10 mouse cellular contexts compared by ENCODE assay signal in the genomic region with DNA sequence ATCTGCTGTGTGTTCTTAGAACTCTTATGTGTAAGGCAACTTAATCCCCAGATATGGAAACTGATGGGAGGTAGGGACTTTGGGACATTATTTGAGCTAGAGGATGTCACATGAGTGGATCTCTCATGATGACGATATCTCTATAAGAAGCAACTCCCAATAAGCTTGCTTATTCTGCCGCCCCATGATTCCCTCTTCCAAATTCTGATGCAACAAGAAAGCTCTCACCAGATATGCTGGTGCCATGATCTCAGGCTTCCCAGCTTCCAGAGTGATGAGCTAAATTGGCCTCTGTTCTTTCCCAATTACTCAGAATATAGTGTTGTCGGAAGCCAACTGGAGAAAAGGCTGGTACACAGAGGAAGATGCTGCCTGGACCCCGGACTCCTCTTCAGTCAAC. TPM values are rescaled to one million over a fixed set of nuclear protein-coding genes. Genes with fewer than 3 reads are reported as not detected.
DNase-seq lines count a peak whose midpoint lies in the region; ATAC-seq lines count a peak whose summit lies in the region.
"Had no signal": no experiment of that assay in that cellular context is flagged by ENCODE, and none has a peak within 500 bp of the region (broad histone marks: within the 10 kb centered on the region; RNA-seq: fewer than 3 reads in every experiment).

No protein-coding gene starts in this region.

- peaks cover 31% of the 10 kb centered on the region for H3K4me1 ChIP-seq in forebrain, embryonic 10.5 days
- H3K4me1 ChIP-seq in forebrain, embryonic 16.5 days (replicated peaks; ENCODE audit: control insufficient read depth, insufficient read depth, low read length) = peaks cover 4% of the 10 kb centered on the region; the same call in 1 of the 2 replicates
- peaks cover 21% of the 10 kb centered on the region for H3K4me1 ChIP-seq in lung, embryonic 15.5 days
- 0 out of 2 replicates have a peak, but pooled peaks cover 3% of the 10 kb centered on the region for H3K4me1 ChIP-seq in limb, embryonic 11.5 days (ENCODE audit: control insufficient read depth, insufficient read depth, low read length)
- peaks cover 14% of the 10 kb centered on the region for H3K4me1 ChIP-seq in neural tube, embryonic 15.5 days

- H3K36me3 ChIP-seq in forebrain, embryonic 10.5 days (replicated peaks) = peaks cover 28% of the 10 kb centered on the region
- peaks cover 12% of the 10 kb centered on the region for H3K36me3 ChIP-seq in forebrain, embryonic 16.5 days (ENCODE audit: control insufficient read depth, insufficient read depth)
- peaks cover 28% of the 10 kb centered on the region for H3K36me3 ChIP-seq in lung, embryonic 15.5 days
- no peaks in the 10 kb centered on the region; the same call in 1 of the 2 replicates for H3K36me3 ChIP-seq in limb, embryonic 11.5 days (ENCODE audit: control insufficient read depth, insufficient read depth, low read length)
- peaks cover 27% of the 10 kb centered on the region for H3K36me3 ChIP-seq in neural tube, embryonic 15.5 days

- DNase-seq in forebrain, embryonic 10.5 days (ENCODE audit: extremely low spot score, low spot score) = no peak
- no peak for DNase-seq in lung, postnatal 36 days
- DNase-seq in limb, embryonic 11.5 days (ENCODE audit: low spot score) = no peak
- DNase-seq in cerebellum, postnatal 4 days (ENCODE audit: low spot score in 2 of 2) = no peak
- DNase-seq: kidney, postnatal 10 days had no signal

- H3K9me3 ChIP-seq in forebrain, embryonic 10.5 days = no peaks in the 10 kb centered on the region
- no peaks in the 10 kb centered on the region for H3K9me3 ChIP-seq in forebrain, embryonic 16.5 days (ENCODE audit: control insufficient read depth, low read length)
- no peaks in the 10 kb centered on the region for H3K9me3 ChIP-seq in lung, embryonic 15.5 days
- no peaks in the 10 kb centered on the region for H3K9me3 ChIP-seq in limb, embryonic 11.5 days (ENCODE audit: control insufficient read depth, low read length)
- H3K9me3 ChIP-seq in neural tube, embryonic 15.5 days (replicated peaks) = no peaks in the 10 kb centered on the region

- no peak for ATAC-seq in forebrain, embryonic 16.5 days
- ATAC-seq in lung, embryonic 15.5 days (ENCODE audit: borderline replicate concordance, extremely low read depth, low FRiP score, low TSS enrichment) = no peak
- no peak for ATAC-seq in limb, embryonic 11.5 days (ENCODE audit: insufficient number of reproducible peaks, low FRiP score, low TSS enrichment, low read depth)
- no peak for ATAC-seq in neural tube, embryonic 15.5 days (ENCODE audit: low FRiP score)
- ATAC-seq in erythroid progenitor cell, adult 5-6 weeks (replicated peaks; ENCODE audit: low FRiP score, poor library complexity, severe bottlenecking) = no peak

- H3K27me3 ChIP-seq in forebrain, embryonic 10.5 days (ENCODE audit: poor library complexity, severe bottlenecking) = peaks cover 55% of the 10 kb centered on the region
- H3K27me3 ChIP-seq in forebrain, embryonic 16.5 days (replicated peaks; ENCODE audit: control insufficient read depth, insufficient read depth, low read length) = no peaks in the 10 kb centered on the region
- no peaks in the 10 kb centered on the region for H3K27me3 ChIP-seq in lung, embryonic 15.5 days
- no peaks in the 10 kb centered on the region for H3K27me3 ChIP-seq in limb, embryonic 11.5 days (ENCODE audit: control insufficient read depth, insufficient read depth, low read length)
- H3K27me3 ChIP-seq in neural tube, embryonic 15.5 days (replicated peaks) = peaks cover 12% of the 10 kb centered on the region

- H3K27ac ChIP-seq in forebrain, embryonic 10.5 days = peak overlapping the region; percentile 72; the same call in 1 of the 2 replicates
- no peak overlapping the region for H3K27ac ChIP-seq in forebrain, embryonic 16.5 days (ENCODE audit: low read length)
- no peak overlapping the region for H3K27ac ChIP-seq in lung, embryonic 15.5 days
- H3K27ac ChIP-seq in limb, embryonic 11.5 days (replicated peaks; ENCODE audit: low read depth, low read length) = no peak overlapping the region
- H3K27ac ChIP-seq in neural tube, embryonic 15.5 days (replicated peaks) = no peak overlapping the region

- H3K4me2 ChIP-seq in forebrain, embryonic 16.5 days (ENCODE audit: low read length) = no peak overlapping the region
- H3K4me2 ChIP-seq in lung, embryonic 15.5 days = peak overlapping the region; percentile 57
- no peak overlapping the region; the same call in 1 of the 2 replicates for H3K4me2 ChIP-seq in limb, embryonic 11.5 days (ENCODE audit: low read depth, severe bottlenecking)
- peak overlapping the region; percentile 56 for H3K4me2 ChIP-seq in neural tube, embryonic 15.5 days

- 62% methylated on average over 4 of the region's 4 CpGs for WGBS in forebrain, embryonic 10.5 days
- 65% methylated on average over 4 of the region's 4 CpGs for WGBS in forebrain, embryonic 16.5 days
- 57% methylated on average over 4 of the region's 4 CpGs for WGBS in lung, embryonic 15.5 days
- whole genome bisulfite sequencing in limb, embryonic 11.5 days = 61% methylated on average over 4 of the region's 4 CpGs
- 58% methylated on average over 4 of the region's 4 CpGs for WGBS in neural tube, embryonic 15.5 days

- H3K4me3 ChIP-seq in forebrain, embryonic 10.5 days = peak overlapping the region; percentile 62
- no peak overlapping the region for H3K4me3 ChIP-seq in forebrain, embryonic 16.5 days (replicated peaks; ENCODE audit: low read length)
- peak overlapping the region; percentile 51; the same call in 1 of the 2 replicates for H3K4me3 ChIP-seq in lung, embryonic 15.5 days
- peak overlapping the region; percentile 38; the same call in 1 of the 2 replicates for H3K4me3 ChIP-seq in limb, embryonic 11.5 days (ENCODE audit: low read depth, low read length)
- peak overlapping the region; percentile 4; the same call in 1 of the 2 replicates for H3K4me3 ChIP-seq in neural tube, embryonic 15.5 days (replicated peaks)

- H3K9ac ChIP-seq in forebrain, embryonic 16.5 days (replicated peaks; ENCODE audit: low read depth, low read length) = no peak overlapping the region
- H3K9ac ChIP-seq in lung, embryonic 15.5 days = no peak overlapping the region
- H3K9ac ChIP-seq in limb, embryonic 11.5 days (ENCODE audit: low read length) = no peak overlapping the region
- H3K9ac ChIP-seq in neural tube, embryonic 15.5 days (replicated peaks) = 0 out of 2 replicates have a peak overlapping the region, but pooled peaks have one; percentile 34

RNA-seq across cellular contexts. Expression of a gene that starts 8.3 kb away (rescaled TPM):
- 0.16 and 0.17 TPM in 2 replicates for polyA plus RNA-seq in forebrain, embryonic 10.5 days (2016; fragmentation: Nextera tagmentation; extraction: Ambion mirVana)
- 0.26 and 0.67 TPM in 2 replicates for polyA plus RNA-seq in forebrain, embryonic 16.5 days (2015; fragmentation: Nextera tagmentation; extraction: Ambion mirVana)
- polyA plus RNA-seq in lung, embryonic 15.5 days (2015; fragmentation: Nextera tagmentation; extraction: Ambion mirVana) = 0.52 and 0.60 TPM in 2 replicates
- polyA plus RNA-seq in limb, embryonic 11.5 days (2014; fragmentation: Nextera tagmentation; extraction: Ambion mirVana) = 0.54 and 0.65 TPM in 2 replicates
- polyA plus RNA-seq in neural tube, embryonic 15.5 days (2015; fragmentation: Nextera tagmentation; extraction: Ambion mirVana) = 0.68 and 1.0 TPM in 2 replicates
- not detected in 2 replicates for total RNA-seq in erythroid progenitor cell, adult 5-6 weeks (2015; ENCODE audit: low replicate concordance)
- total RNA-seq in erythroid progenitor cell, adult 5-6 weeks (2017; ENCODE audit: low replicate concordance) = not detected in 2 replicates
- total RNA-seq: common myeloid progenitor, adult 5-6 weeks had no signal

RNA-seq across cellular contexts. Expression of a gene that starts 10.5 kb away (rescaled TPM):
- 0.11 and 0.16 TPM in 2 replicates for polyA plus RNA-seq in forebrain, embryonic 10.5 days (2016; fragmentation: Nextera tagmentation; extraction: Ambion mirVana)
- polyA plus RNA-seq in forebrain, embryonic 16.5 days (2015; fragmentation: Nextera tagmentation; extraction: Ambion mirVana) = 0.39 and 0.71 TPM in 2 replicates
- polyA plus RNA-seq in lung, embryonic 15.5 days (2015; fragmentation: Nextera tagmentation; extraction: Ambion mirVana) = 0.36 and 0.57 TPM in 2 replicates
- polyA plus RNA-seq in limb, embryonic 11.5 days (2014; fragmentation: Nextera tagmentation; extraction: Ambion mirVana) = 0.19 TPM in 1 of 2 replicates, not detected in the other
- polyA plus RNA-seq in neural tube, embryonic 15.5 days (2015; fragmentation: Nextera tagmentation; extraction: Ambion mirVana) = 0.63 TPM in 2 replicates
- not detected in 2 replicates for total RNA-seq in erythroid progenitor cell, adult 5-6 weeks (2015; ENCODE audit: low replicate concordance)
- total RNA-seq in erythroid progenitor cell, adult 5-6 weeks (2017; ENCODE audit: low replicate concordance) = not detected in 2 replicates
- total RNA-seq: common myeloid progenitor, adult 5-6 weeks had no signal

RNA-seq across cellular contexts. Expression of a gene that starts 13.8 kb away (rescaled TPM):
- polyA plus RNA-seq in forebrain, embryonic 10.5 days (2016; fragmentation: Nextera tagmentation; extraction: Ambion mirVana) = 0.26 and 0.28 TPM in 2 replicates
- polyA plus RNA-seq in forebrain, embryonic 16.5 days (2015; fragmentation: Nextera tagmentation; extraction: Ambion mirVana) = 2.8 and 3.5 TPM in 2 replicates
- polyA plus RNA-seq in lung, embryonic 15.5 days (2015; fragmentation: Nextera tagmentation; extraction: Ambion mirVana) = 0.16 and 0.53 TPM in 2 replicates
- 0.17 and 0.25 TPM in 2 replicates for polyA plus RNA-seq in limb, embryonic 11.5 days (2014; fragmentation: Nextera tagmentation; extraction: Ambion mirVana)
- polyA plus RNA-seq in neural tube, embryonic 15.5 days (2015; fragmentation: Nextera tagmentation; extraction: Ambion mirVana) = 4.3 and 6.1 TPM in 2 replicates
- not detected in 2 replicates for total RNA-seq in erythroid progenitor cell, adult 5-6 weeks (2015; ENCODE audit: low replicate concordance)
- 3.1 TPM in 1 of 2 replicates, not detected in the other for total RNA-seq in erythroid progenitor cell, adult 5-6 weeks (2017; ENCODE audit: low replicate concordance)
- total RNA-seq: common myeloid progenitor, adult 5-6 weeks had no signal

RNA-seq across cellular contexts. Expression of a gene that starts 16.8 kb away (rescaled TPM):
- 7.3 and 9.0 TPM in 2 replicates for polyA plus RNA-seq in forebrain, embryonic 10.5 days (2016; fragmentation: Nextera tagmentation; extraction: Ambion mirVana)
- 11.8 and 12.1 TPM in 2 replicates for polyA plus RNA-seq in forebrain, embryonic 16.5 days (2015; fragmentation: Nextera tagmentation; extraction: Ambion mirVana)
- polyA plus RNA-seq in lung, embryonic 15.5 days (2015; fragmentation: Nextera tagmentation; extraction: Ambion mirVana) = 21.7 and 24.0 TPM in 2 replicates
- 8.0 and 9.1 TPM in 2 replicates for polyA plus RNA-seq in limb, embryonic 11.5 days (2014; fragmentation: Nextera tagmentation; extraction: Ambion mirVana)
- polyA plus RNA-seq in neural tube, embryonic 15.5 days (2015; fragmentation: Nextera tagmentation; extraction: Ambion mirVana) = 10.0 and 11.9 TPM in 2 replicates
- 3.4 and 3.6 TPM in 2 replicates for total RNA-seq in erythroid progenitor cell, adult 5-6 weeks (2015; ENCODE audit: low replicate concordance)
- total RNA-seq in erythroid progenitor cell, adult 5-6 weeks (2017; ENCODE audit: low replicate concordance) = 3.3 and 7.6 TPM in 2 replicates

RNA-seq across cellular contexts. Expression of a gene that starts 23.6 kb away (rescaled TPM):
- 51.3 and 57.6 TPM in 2 replicates for polyA plus RNA-seq in forebrain, embryonic 10.5 days (2016; fragmentation: Nextera tagmentation; extraction: Ambion mirVana)
- 217 and 259 TPM in 2 replicates for polyA plus RNA-seq in forebrain, embryonic 16.5 days (2015; fragmentation: Nextera tagmentation; extraction: Ambion mirVana)
- 61.6 and 66.6 TPM in 2 replicates for polyA plus RNA-seq in lung, embryonic 15.5 days (2015; fragmentation: Nextera tagmentation; extraction: Ambion mirVana)
- polyA plus RNA-seq in limb, embryonic 11.5 days (2014; fragmentation: Nextera tagmentation; extraction: Ambion mirVana) = 64.2 and 73.3 TPM in 2 replicates
- polyA plus RNA-seq in neural tube, embryonic 15.5 days (2015; fragmentation: Nextera tagmentation; extraction: Ambion mirVana) = 347 and 355 TPM in 2 replicates
- 94.1 and 114 TPM in 2 replicates for total RNA-seq in erythroid progenitor cell, adult 5-6 weeks (2015; ENCODE audit: low replicate concordance)
- 18.2 and 31.1 TPM in 2 replicates for total RNA-seq in erythroid progenitor cell, adult 5-6 weeks (2017; ENCODE audit: low replicate concordance)

Comparison
In these comparisons a context has a peak if more than half of its experiments do, and no peak if none do; other contexts are left out.
1. H3K4me2 ChIP-seq: peak in lung, embryonic 15.5 days (single experiment) and neural tube, embryonic 15.5 days (single experiment); none in forebrain, embryonic 16.5 days (single experiment) and limb, embryonic 11.5 days (single experiment).